Mouse (Mus musculus) embryonic fibroblast, embryonic 13.5 days (primary cell): ENCODE measurements around the gene Lrp6. TPM values are rescaled to one million over a fixed set of nuclear protein-coding genes. Genes with fewer than 3 reads are reported as not detected.

Source experiments
- H3K27ac ChIP-seq: 2 replicates; pipeline ENCODE4 v1.5.1; 2012; ENCODE audit warnings: low read length, control low read depth, inconsistent platforms; ENCODE audit not compliant: insufficient read depth
- H3K4me1 ChIP-seq: 2 replicates; pipeline ENCODE4 v1.6.1; 2011; ENCODE audit warnings: low read length; ENCODE audit not compliant: control insufficient read depth, insufficient read depth
- H3K4me3 ChIP-seq: 2 replicates; pipeline ENCODE4 v1.5.1; 2011; ENCODE audit warnings: mild to moderate bottlenecking, control low read depth, low read length; ENCODE audit not compliant: insufficient read depth
- CTCF ChIP-seq: IDR thresholded peaks from 2 replicates; pipeline ENCODE4 v1.5.1; 2011; ENCODE audit warnings: mild to moderate bottlenecking, control low read depth, low read length, moderate library complexity, borderline replicate concordance; ENCODE audit not compliant: insufficient read depth
- POLR2A ChIP-seq: IDR thresholded peaks from 2 replicates; pipeline ENCODE4 v1.6.1; 2011; ENCODE audit warnings: low read depth, mild to moderate bottlenecking, control low read depth, low read length, moderate library complexity
- polyA plus RNA-seq: library from polyadenylated mRNA; stranded (reverse); fragments of >200 nt; gene quantifications from 2 replicates; pipeline ENCODE4 v1.2.4, GENCODE M21; 2011; ENCODE audit warnings: low read depth; ENCODE audit not compliant: missing spikeins, insufficient read length

Gene Lrp6
- polyA plus RNA-seq, 1 experiment: 88.3 TPM

- H3K4me1 ChIP-seq: peaks cover 5% of the 10 kb centered on the region
- H3K4me3 ChIP-seq: no peak overlapping the region
- no peak overlapping the region for H3K27ac ChIP-seq
- TF ChIP-seq CTCF: no peak
- TF ChIP-seq POLR2A: no peak
These were observed 27.3 kb downstream of the Lrp6 start for GRCm38 (mm10) chr6:134539459-134539858.

GRCm38 (mm10) chr6:134538805-134539204 is 28.0 kb downstream of the Lrp6 start:
- no peak overlapping the region for H3K4me3 ChIP-seq
- peaks cover 3% of the 10 kb centered on the region for H3K4me1 ChIP-seq
- TF ChIP-seq POLR2A: no peak
- no peak for TF ChIP-seq CTCF
- H3K27ac ChIP-seq: no peak overlapping the region

GRCm38 (mm10) chr6:134537461-134538117 is 29.2 kb downstream of the Lrp6 start:
- no peak overlapping the region for H3K27ac ChIP-seq
- TF ChIP-seq POLR2A (no peak), CTCF (no peak)

GRCm38 (mm10) chr6:134535169-134535568 is 31.6 kb downstream of the Lrp6 start:
- Histone ChIP-seq H3K4me1 (peaks cover 3% of the 10 kb centered on the region; the same call in 1 of the 2 replicates), H3K4me3 (no peak overlapping the region), H3K27ac (no peak overlapping the region)
- TF ChIP-seq POLR2A: no peak
- no peak for TF ChIP-seq CTCF

More at GRCm38 (mm10) chr6:134537461-134538117, 29.2 kb downstream of the Lrp6 start:
- H3K4me3 ChIP-seq: no peak overlapping the region
- H3K4me1 ChIP-seq: peaks cover 3% of the 10 kb centered on the region; the same call in 1 of the 2 replicates

GRCm38 (mm10) chr6:134533021-134533420 is 33.7 kb downstream of the Lrp6 start:
- H3K27ac ChIP-seq: no peak overlapping the region
- H3K4me3 ChIP-seq: no peak overlapping the region
- H3K4me1 ChIP-seq: peaks cover 8% of the 10 kb centered on the region
- TF ChIP-seq CTCF (no peak), POLR2A (no peak)

GRCm38 (mm10) chr6:134531950-134532349 is 34.8 kb downstream of the Lrp6 start:
- Histone ChIP-seq H3K27ac (no peak overlapping the region), H3K4me3 (no peak overlapping the region), H3K4me1 (peaks cover 18% of the 10 kb centered on the region)
- no peak for TF ChIP-seq POLR2A
- TF ChIP-seq CTCF: no peak

GRCm38 (mm10) chr6:134529340-134529739 is 37.4 kb downstream of the Lrp6 start:
- TF ChIP-seq POLR2A (no peak), CTCF (no peak)
- Histone ChIP-seq H3K4me3 (no peak overlapping the region), H3K27ac (no peak overlapping the region), H3K4me1 (peaks cover 24% of the 10 kb centered on the region)

GRCm38 (mm10) chr6:134528396-134528795 is 38.4 kb downstream of the Lrp6 start:
- H3K4me3 ChIP-seq: no peak overlapping the region
- H3K27ac ChIP-seq: peak overlapping the region; percentile 58
- peaks cover 24% of the 10 kb centered on the region for H3K4me1 ChIP-seq
- TF ChIP-seq CTCF: no peak

GRCm38 (mm10) chr6:134527596-134528128 is 39.1 kb downstream of the Lrp6 start:
- no peak overlapping the region for H3K4me3 ChIP-seq
- peak overlapping the region; percentile 42 for H3K27ac ChIP-seq
- peaks cover 24% of the 10 kb centered on the region for H3K4me1 ChIP-seq
- no peak for TF ChIP-seq POLR2A
- TF ChIP-seq CTCF: no peak

GRCm38 (mm10) chr6:134526821-134527595 is 39.8 kb downstream of the Lrp6 start:
- 0 out of 2 replicates have a peak overlapping the region, but pooled peaks have one; percentile 7 for H3K27ac ChIP-seq
- TF ChIP-seq CTCF (no peak), POLR2A (no peak)
- H3K4me3 ChIP-seq: no peak overlapping the region
- peaks cover 24% of the 10 kb centered on the region for H3K4me1 ChIP-seq
